Mouse (Mus musculus) kidney, adult 2 months (tissue): ENCODE data around the gene Ddias. TPM values are rescaled to one million over a fixed set of nuclear protein-coding genes. Genes with fewer than 3 reads are reported as not detected.

Experiments used
- DNase-seq: peaks from one replicate; pipeline ENCODE4 v3.0.0; 2021
- H3K27ac ChIP-seq: fragments of 200-500 bp; 2 replicates; pipeline ENCODE4 v1.5.1; 2012; ENCODE audit warnings: low read depth, low read length, control low read depth, inconsistent platforms; ENCODE audit not compliant: insufficient read depth
- H3K27me3 ChIP-seq: fragments of 200-500 bp; replicated peaks from 2 replicates; pipeline ENCODE4 v1.6.1; 2012; ENCODE audit warnings: mild to moderate bottlenecking, moderate library complexity, low read length, inconsistent platforms; ENCODE audit not compliant: control insufficient read depth, insufficient read depth
- H3K36me3 ChIP-seq: fragments of 200-500 bp; 2 replicates; pipeline ENCODE4 v1.6.1; 2012; ENCODE audit warnings: mild to moderate bottlenecking, moderate library complexity, low read length, inconsistent platforms; ENCODE audit not compliant: control insufficient read depth, insufficient read depth
- H3K4me1 ChIP-seq: fragments of 200-500 bp; 2 replicates; pipeline ENCODE4 v1.6.1; 2011; ENCODE audit warnings: low read length; ENCODE audit not compliant: control insufficient read depth, insufficient read depth
- H3K4me3 ChIP-seq: fragments of 200-500 bp; 2 replicates; pipeline ENCODE4 v1.5.1; 2011; ENCODE audit warnings: mild to moderate bottlenecking, low read depth, low read length, control low read depth; ENCODE audit not compliant: insufficient read depth
- CTCF ChIP-seq: fragments of 200-500 bp; conservative IDR thresholded peaks from 2 replicates; pipeline ENCODE4 v1.5.1; 2011; ENCODE audit warnings: low read depth, mild to moderate bottlenecking, control low read depth, low read length, moderate library complexity, mixed read lengths; ENCODE audit not compliant: insufficient read depth, insufficient read length
- POLR2A ChIP-seq: fragments of 200-500 bp; IDR thresholded peaks from one replicate; pipeline ENCODE4 v1.6.1; 2011; ENCODE audit warnings: low read depth, low read length, control low read depth
- WGBS: fragments of 180-500 bp; shearing (Covaris S2); methylation state at CpG from one replicate; pipeline ENCODE4 v1.1.7; 2018; 5-methylcytosine and 5-hydroxymethylcytosine counted together
- polyA plus RNA-seq: library from polyadenylated mRNA; depleted of rRNA; stranded (reverse); fragments of >200 nt; gene quantifications from 2 replicates; pipeline ENCODE4 v1.2.3, GENCODE M21; 2012

The Ddias gene
- polyA plus RNA-seq, 1 experiment = 0.06 TPM

GRCm38 (mm10) chr7:92893478-92893877 is 19.4 kb upstream of the Ddias start:
- H3K4me1 ChIP-seq = no peaks in the 10 kb centered on the region
- DNase-seq = no peak
- TF ChIP-seq CTCF (peak; percentile 56), POLR2A (no peak)
- H3K36me3 ChIP-seq = no peaks in the 10 kb centered on the region
- 36% methylated on average over 3 of the region's 3 CpGs for WGBS
- H3K27ac ChIP-seq = no peak overlapping the region
- no peaks in the 10 kb centered on the region for H3K27me3 ChIP-seq
- H3K4me3 ChIP-seq = no peak overlapping the region

- 36% methylated on average over 4 of the region's 4 CpGs for WGBS
- no peak for TF ChIP-seq CTCF
- no peak for TF ChIP-seq POLR2A
- no peak for DNase-seq
- Histone ChIP-seq H3K27me3 (no peaks in the 10 kb centered on the region), H3K36me3 (no peaks in the 10 kb centered on the region), H3K4me3 (no peak overlapping the region), H3K27ac (no peak overlapping the region), H3K4me1 (no peaks in the 10 kb centered on the region)
Measured at GRCm38 (mm10) chr7:92890618-92891230, 16.7 kb upstream of the Ddias start.

- WGBS = 40% methylated on average over 1 of the region's 1 CpGs
- H3K27ac ChIP-seq = no peak overlapping the region
Measured at GRCm38 (mm10) chr7:92890211-92890610, 16.2 kb upstream of the Ddias start.

GRCm38 (mm10) chr7:92887230-92887629 is 13.2 kb upstream of the Ddias start:
- Histone ChIP-seq H3K4me3 (no peak overlapping the region), H3K36me3 (no peaks in the 10 kb centered on the region), H3K27me3 (no peaks in the 10 kb centered on the region), H3K27ac (no peak overlapping the region), H3K4me1 (peaks cover 3% of the 10 kb centered on the region; the same call in 1 of the 2 replicates)
- DNase-seq = no peak
- WGBS = 86% methylated on average over 5 of the region's 5 CpGs
- no peak for TF ChIP-seq CTCF
- no peak for TF ChIP-seq POLR2A

More at GRCm38 (mm10) chr7:92890211-92890610, 16.2 kb upstream of the Ddias start:
- Histone ChIP-seq H3K27me3 (no peaks in the 10 kb centered on the region), H3K4me1 (no peaks in the 10 kb centered on the region), H3K4me3 (no peak overlapping the region), H3K36me3 (no peaks in the 10 kb centered on the region)
- DNase-seq = no peak
- no peak for TF ChIP-seq CTCF
- no peak for TF ChIP-seq POLR2A

GRCm38 (mm10) chr7:92886801-92887200 is 12.8 kb upstream of the Ddias start:
- Histone ChIP-seq H3K36me3 (no peaks in the 10 kb centered on the region), H3K4me1 (peaks cover 7% of the 10 kb centered on the region; the same call in 1 of the 2 replicates), H3K27ac (no peak overlapping the region), H3K27me3 (no peaks in the 10 kb centered on the region), H3K4me3 (no peak overlapping the region)
- 84% methylated on average over 7 of the region's 7 CpGs for WGBS
- DNase-seq = no peak
- no peak for TF ChIP-seq POLR2A
- TF ChIP-seq CTCF = no peak

GRCm38 (mm10) chr7:92884998-92885660 is 11.1 kb upstream of the Ddias start:
- DNase-seq = no peak
- H3K27ac ChIP-seq = 0 out of 2 replicates have a peak overlapping the region, but pooled peaks have one; percentile 9
- 73% methylated on average over 6 of the region's 6 CpGs for WGBS
- H3K27me3 ChIP-seq = no peaks in the 10 kb centered on the region
- H3K36me3 ChIP-seq = no peaks in the 10 kb centered on the region
- no peak overlapping the region for H3K4me3 ChIP-seq
- peaks cover 13% of the 10 kb centered on the region; the same call in 1 of the 2 replicates for H3K4me1 ChIP-seq
- no peak for TF ChIP-seq CTCF
- no peak for TF ChIP-seq POLR2A
